Mouse (Mus musculus): ENCODE measurements at regions not wholly inside any gene's neighbourhood (a gene's known extent, or its start where the extent isn't known, plus 50 kb on each side); places are given as distances from the start of the nearest gene placed in this dataset.

DNA sequence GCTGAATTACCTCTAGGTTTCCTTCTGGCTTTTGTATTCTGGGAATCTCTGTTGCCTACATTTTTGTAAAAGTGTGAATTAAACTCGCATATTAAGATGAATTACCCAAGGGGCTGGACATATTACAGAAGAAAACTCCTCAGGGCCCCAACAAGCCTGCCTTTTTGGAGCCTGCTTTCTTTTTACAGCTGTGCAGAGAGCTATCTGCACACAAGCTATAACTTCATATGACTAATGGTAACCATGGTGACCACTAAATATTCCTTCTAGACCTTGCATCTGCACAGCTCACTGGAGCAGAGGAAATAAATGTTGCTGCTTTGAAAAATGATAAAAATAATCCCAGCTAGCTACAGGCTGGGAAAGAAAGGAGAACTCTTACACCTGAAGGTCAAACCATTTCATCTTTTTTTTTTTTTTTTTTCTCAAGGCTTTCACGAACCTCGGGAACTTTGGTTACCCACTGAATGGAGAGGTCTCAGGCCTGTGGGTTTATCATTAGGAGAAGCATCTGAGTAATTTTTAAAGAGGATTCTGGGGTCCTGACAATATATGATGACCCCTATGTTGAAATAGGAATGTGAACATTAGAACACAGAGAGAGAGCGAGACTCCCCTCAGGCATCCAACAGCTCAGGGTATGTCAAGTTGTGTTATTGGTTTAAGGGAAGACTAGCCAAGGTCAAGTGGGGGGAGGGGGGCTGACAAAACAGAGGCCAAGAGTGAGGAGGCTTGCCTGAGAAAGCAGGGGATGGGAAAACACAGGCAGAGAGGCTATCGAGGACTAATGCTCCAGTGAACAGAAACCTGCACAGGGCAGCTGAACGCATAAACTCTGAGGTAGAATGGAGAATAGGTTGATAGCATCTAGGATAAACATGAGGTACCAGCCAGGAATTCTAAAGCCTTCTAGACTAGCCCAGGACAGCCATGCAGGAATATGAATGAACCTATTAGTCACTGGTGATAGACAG lies 188.4 kb downstream of the Phlda1 start:
- DNase-seq (ENCODE audit: low spot score) (peak; percentile 56), ATAC-seq (ENCODE audit: insufficient read depth, low read depth) (peak; percentile 58; the same call in 1 of the 2 replicates)
- H3K9me3 ChIP-seq (replicated peaks; ENCODE audit: control insufficient read depth, low read length), result no peaks in the 10 kb centered on the region
- no peak for TF ChIP-seq EP300 (IDR thresholded peaks at IDR 0.05; ENCODE audit: low read depth)
- TF ChIP-seq CTCF (IDR thresholded peaks at IDR 0.05; ENCODE audit: low read depth), result no peak
- no peak overlapping the region for H3K4me3 ChIP-seq (ENCODE audit: low read depth, low read length)
- H3K27me3 ChIP-seq (ENCODE audit: control insufficient read depth, insufficient read depth, low read length), result no peaks in the 10 kb centered on the region
- 0 out of 2 replicates have a peak, but pooled peaks cover 6% of the 10 kb centered on the region for H3K4me1 ChIP-seq (ENCODE audit: control insufficient read depth, insufficient read depth)
- WGBS, result 49% methylated on average over 6 of the region's 6 CpGs
- H3K27ac ChIP-seq (ENCODE audit: low read depth), result no peak overlapping the region
- H3K4me2 ChIP-seq (ENCODE audit: low read depth, low read length), result no peak overlapping the region
- H3K9ac ChIP-seq (replicated peaks; ENCODE audit: low read depth, low read length), result no peak overlapping the region
- no peaks in the 10 kb centered on the region for H3K36me3 ChIP-seq (replicated peaks; ENCODE audit: control insufficient read depth, insufficient read depth, low read length)

- 74% methylated on average over 4 of the region's 4 CpGs for WGBS
- Histone ChIP-seq H3K4me2 (ENCODE audit: low read depth, low read length) (no peak overlapping the region), H3K4me3 (ENCODE audit: low read depth, low read length) (no peak overlapping the region), H3K4me1 (ENCODE audit: control insufficient read depth, insufficient read depth) (0 out of 2 replicates have a peak, but pooled peaks cover 6% of the 10 kb centered on the region), H3K27me3 (ENCODE audit: control insufficient read depth, insufficient read depth, low read length) (no peaks in the 10 kb centered on the region), H3K9ac (replicated peaks; ENCODE audit: low read depth, low read length) (no peak overlapping the region), H3K36me3 (replicated peaks; ENCODE audit: control insufficient read depth, insufficient read depth, low read length) (no peaks in the 10 kb centered on the region), H3K9me3 (replicated peaks; ENCODE audit: control insufficient read depth, low read length) (no peaks in the 10 kb centered on the region), H3K27ac (ENCODE audit: low read depth) (no peak overlapping the region)
- ATAC-seq (ENCODE audit: insufficient read depth, low read depth) (no peak), DNase-seq (ENCODE audit: low spot score) (no peak)
- TF ChIP-seq EP300 (IDR thresholded peaks at IDR 0.05; ENCODE audit: low read depth) (no peak), CTCF (IDR thresholded peaks at IDR 0.05; ENCODE audit: low read depth) (no peak)
These were observed 190.1 kb downstream of the Phlda1 start for GRCm38 (mm10) chr10:111695918-111696760.

- Histone ChIP-seq H3K9me3 (replicated peaks; ENCODE audit: control insufficient read depth, low read length) (no peaks in the 10 kb centered on the region), H3K27ac (ENCODE audit: low read depth) (no peak overlapping the region), H3K4me3 (ENCODE audit: low read depth, low read length) (no peak overlapping the region), H3K9ac (replicated peaks; ENCODE audit: low read depth, low read length) (no peak overlapping the region), H3K4me1 (ENCODE audit: control insufficient read depth, insufficient read depth) (0 out of 2 replicates have a peak, but pooled peaks cover 6% of the 10 kb centered on the region), H3K27me3 (ENCODE audit: control insufficient read depth, insufficient read depth, low read length) (no peaks in the 10 kb centered on the region), H3K36me3 (replicated peaks; ENCODE audit: control insufficient read depth, insufficient read depth, low read length) (no peaks in the 10 kb centered on the region), H3K4me2 (ENCODE audit: low read depth, low read length) (no peak overlapping the region)
- ATAC-seq (ENCODE audit: insufficient read depth, low read depth) (no peak), DNase-seq (ENCODE audit: low spot score) (no peak)
- TF ChIP-seq EP300 (IDR thresholded peaks at IDR 0.05; ENCODE audit: low read depth) (no peak), CTCF (IDR thresholded peaks at IDR 0.05; ENCODE audit: low read depth) (no peak)
- WGBS, result 85% methylated on average over 2 of the region's 2 CpGs
These were observed 190.9 kb downstream of the Phlda1 start for GRCm38 (mm10) chr10:111696987-111697386.

- Histone ChIP-seq H3K4me2 (ENCODE audit: low read depth, low read length) (no peak overlapping the region), H3K4me3 (ENCODE audit: low read depth, low read length) (no peak overlapping the region), H3K4me1 (ENCODE audit: control insufficient read depth, insufficient read depth) (0 out of 2 replicates have a peak, but pooled peaks cover 2% of the 10 kb centered on the region), H3K27me3 (ENCODE audit: control insufficient read depth, insufficient read depth, low read length) (no peaks in the 10 kb centered on the region), H3K9ac (replicated peaks; ENCODE audit: low read depth, low read length) (no peak overlapping the region), H3K27ac (ENCODE audit: low read depth) (no peak overlapping the region), H3K9me3 (replicated peaks; ENCODE audit: control insufficient read depth, low read length) (no peaks in the 10 kb centered on the region), H3K36me3 (replicated peaks; ENCODE audit: control insufficient read depth, insufficient read depth, low read length) (no peaks in the 10 kb centered on the region)
- no peak for ATAC-seq (ENCODE audit: insufficient read depth, low read depth)
- DNase-seq (ENCODE audit: low spot score), result no peak
- WGBS, result 79% methylated on average over 16 of the region's 16 CpGs
- TF ChIP-seq EP300 (IDR thresholded peaks at IDR 0.05; ENCODE audit: low read depth) (no peak), CTCF (IDR thresholded peaks at IDR 0.05; ENCODE audit: low read depth) (no peak)
These were observed 193.7 kb downstream of the Phlda1 start for GRCm38 (mm10) chr10:111699557-111700508.

Measured in heart, postnatal 0 days (tissue).